Mouse (Mus musculus): Measurements from ENCODE around the gene Dhx58. TPM values are rescaled to one million over a fixed set of nuclear protein-coding genes. Genes with fewer than 3 reads are reported as not detected.

Gene Dhx58
- polyA plus RNA-seq, 1 experiment from 2014 or later = 2.0 TPM

Other genes starting within 250 kb of the Dhx58 start
- gene Klhl11, start 231.5 kb downstream of the Dhx58 start, polyA plus RNA-seq (2014; fragmentation: Nextera tagmentation; extraction: Ambion mirVana) = 13.8 and 15.7 TPM in 2 replicates
- 182 and 195 TPM in 2 replicates for gene Acly, start 176.3 kb downstream of the Dhx58 start, polyA plus RNA-seq (2014; fragmentation: Nextera tagmentation; extraction: Ambion mirVana)
- gene Ttc25, start 158.7 kb downstream of the Dhx58 start, polyA plus RNA-seq (2014; fragmentation: Nextera tagmentation; extraction: Ambion mirVana) = 0.62 and 1.1 TPM in 2 replicates
- 21.9 and 23.8 TPM in 2 replicates for gene Cnp, start 129.4 kb downstream of the Dhx58 start, polyA plus RNA-seq (2014; fragmentation: Nextera tagmentation; extraction: Ambion mirVana)
- gene Nkiras2, start 85.0 kb downstream of the Dhx58 start, polyA plus RNA-seq (2014; fragmentation: Nextera tagmentation; extraction: Ambion mirVana) = 80.9 and 90.2 TPM in 2 replicates
- gene Dnajc7, start 84.1 kb downstream of the Dhx58 start, polyA plus RNA-seq (2014; fragmentation: Nextera tagmentation; extraction: Ambion mirVana) = 69.9 and 98.4 TPM in 2 replicates
- gene Zfp385c, start 11.8 kb downstream of the Dhx58 start, polyA plus RNA-seq (2014; fragmentation: Nextera tagmentation; extraction: Ambion mirVana) = 0.19 and 0.57 TPM in 2 replicates
- 60.1 and 68.9 TPM in 2 replicates for gene Kat2a, start 8.2 kb upstream of the Dhx58 start, polyA plus RNA-seq (2014; fragmentation: Nextera tagmentation; extraction: Ambion mirVana)
- gene Hspb9, start 9.6 kb upstream of the Dhx58 start, polyA plus RNA-seq (2014; fragmentation: Nextera tagmentation; extraction: Ambion mirVana) = 0.24 and 0.41 TPM in 2 replicates
- 45.8 and 68.7 TPM in 2 replicates for gene Rab5c, start 33.9 kb upstream of the Dhx58 start, polyA plus RNA-seq (2014; fragmentation: Nextera tagmentation; extraction: Ambion mirVana)
- not detected in 2 replicates for gene Kcnh4, start 55.7 kb upstream of the Dhx58 start, polyA plus RNA-seq (2014; fragmentation: Nextera tagmentation; extraction: Ambion mirVana)
- not detected in 2 replicates for gene Hcrt, start 58.7 kb upstream of the Dhx58 start, polyA plus RNA-seq (2014; fragmentation: Nextera tagmentation; extraction: Ambion mirVana)
- gene Ghdc, start 66.7 kb upstream of the Dhx58 start, polyA plus RNA-seq (2014; fragmentation: Nextera tagmentation; extraction: Ambion mirVana) = 2.6 and 2.8 TPM in 2 replicates
- gene Stat5b, start 146.5 kb upstream of the Dhx58 start, polyA plus RNA-seq (2014; fragmentation: Nextera tagmentation; extraction: Ambion mirVana) = 16.9 and 19.7 TPM in 2 replicates
- gene Stat5a, start 155.1 kb upstream of the Dhx58 start, polyA plus RNA-seq (2014; fragmentation: Nextera tagmentation; extraction: Ambion mirVana) = 1.9 and 2.0 TPM in 2 replicates
- 37.1 and 39.4 TPM in 2 replicates for gene Stat3, start 235.3 kb upstream of the Dhx58 start, polyA plus RNA-seq (2014; fragmentation: Nextera tagmentation; extraction: Ambion mirVana)